Mouse (Mus musculus) cerebellum, adult 2 months (tissue): ENCODE measurements around the gene Slc23a2.

Experiments
- CTCF ChIP-seq: fragments of 200-500 bp; IDR thresholded peaks from 2 replicates; pipeline ENCODE4 v1.5.1; 2011; ENCODE audit warnings: low read depth, mild to moderate bottlenecking, control low read depth, low read length, moderate library complexity, borderline replicate concordance; ENCODE audit not compliant: insufficient read depth
- POLR2A ChIP-seq: fragments of 200-500 bp; IDR thresholded peaks from 2 replicates; pipeline ENCODE4 v1.6.1; 2011; ENCODE audit warnings: low read length, control low read depth, borderline replicate concordance; ENCODE audit not compliant: insufficient read depth

DNA sequence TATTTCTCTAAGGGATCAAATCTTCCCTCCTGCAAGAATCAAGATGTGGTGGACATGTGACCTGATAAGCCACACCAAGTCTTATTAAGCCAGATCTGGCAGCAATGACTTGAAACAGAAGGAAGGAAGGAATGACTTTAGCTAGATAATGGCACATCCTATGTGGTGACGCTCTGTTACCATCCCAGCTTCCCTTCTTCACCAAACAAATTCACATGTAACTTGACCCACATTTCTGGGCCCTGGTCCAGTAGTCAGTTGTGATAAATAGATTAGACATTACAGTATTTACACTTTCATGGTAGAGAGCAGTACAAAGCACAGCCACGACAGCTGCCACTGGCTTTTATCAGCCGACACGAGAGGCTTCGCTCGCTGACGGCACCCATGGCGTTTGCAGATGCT, 89.6 kb downstream of the Slc23a2 start:
- TF ChIP-seq POLR2A (no peak), CTCF (no peak)
